Mouse (Mus musculus) liver, embryonic 14.5 days (tissue): ENCODE results near the gene Tmprss6. TPM values are rescaled to one million over a fixed set of nuclear protein-coding genes. Genes with fewer than 3 reads are reported as not detected.

Experiments used
- ATAC-seq: fragments of 200-750 bp; cut with Nextera tagmentation; 2 replicates; pipeline ENCODE4 v1.8.0; 2017; ENCODE audit warnings: moderate number of reproducible peaks, mild to moderate bottlenecking, moderate library complexity; ENCODE audit not compliant: insufficient read depth
- DNase-seq, 3 experiments: peaks; one replicate each; pipeline ENCODE4 v3.0.0-alpha.2; 2012 to 2013; ENCODE audit warnings: low read depth in 3 of 3, low spot score in 3 of 3
- H3K27ac ChIP-seq: fragments of 300-500 bp; sonication (generic); 2 replicates; pipeline ENCODE4 v1.5.1; 2014; ENCODE audit warnings: moderate library complexity, mild to moderate bottlenecking, control low read depth, inconsistent platforms
- H3K27me3 ChIP-seq: fragments of 300-500 bp; sonication (generic); 2 replicates; pipeline ENCODE4 v1.6.1; 2014; ENCODE audit warnings: mild to moderate bottlenecking, low read length, moderate library complexity; ENCODE audit not compliant: control insufficient read depth, insufficient read depth
- H3K36me3 ChIP-seq: fragments of 300-500 bp; sonication (generic); replicated peaks from 2 replicates; pipeline ENCODE4 v1.6.1; 2014; ENCODE audit warnings: low read depth; ENCODE audit not compliant: control insufficient read depth, insufficient read depth
- H3K4me1 ChIP-seq, 2 experiments: fragments of 200-500 bp in 1 of 2; fragments of 300-500 bp in 1 of 2; sonication (generic) in 1 of 2; replicated peaks; 2 replicates each; pipeline ENCODE4 v1.6.1; 2012 to 2014; ENCODE audit warnings: antibody characterized with exemption in 1 of 2, inconsistent platforms in 1 of 2, low read length in 1 of 2; ENCODE audit not compliant: control insufficient read depth in 2 of 2, insufficient read depth in 2 of 2
- H3K4me2 ChIP-seq: fragments of 300-500 bp; sonication (generic); 2 replicates; pipeline ENCODE4 v1.6.1; 2014; ENCODE audit warnings: low read depth, mild to moderate bottlenecking, control low read depth, moderate library complexity
- H3K4me3 ChIP-seq, 2 experiments: fragments of 200-500 bp in 1 of 2; fragments of 300-500 bp in 1 of 2; sonication (generic) in 1 of 2; 2 replicates each; pipeline ENCODE4 v1.5.1; 2012 to 2014; ENCODE audit warnings: low read depth in 2 of 2, low read length in 2 of 2, mild to moderate bottlenecking in 2 of 2, control low read depth in 1 of 2, inconsistent platforms in 1 of 2, moderate library complexity in 1 of 2; ENCODE audit not compliant: insufficient read depth in 1 of 2
- H3K9ac ChIP-seq: fragments of 300-500 bp; sonication (generic); replicated peaks from 2 replicates; pipeline ENCODE4 v1.6.1; 2014; ENCODE audit warnings: mild to moderate bottlenecking, control low read depth, moderate library complexity
- H3K9me3 ChIP-seq: fragments of 300-500 bp; sonication (generic); 2 replicates; pipeline ENCODE4 v1.6.1; 2016; ENCODE audit warnings: low read length, mixed read lengths; ENCODE audit not compliant: control insufficient read depth
- CTCF ChIP-seq: IDR thresholded peaks from 2 replicates; pipeline ENCODE4 v1.5.1; 2016; ENCODE audit warnings: antibody characterized with exemption, low read depth, control low read depth
- EP300 ChIP-seq: IDR thresholded peaks from 2 replicates; pipeline ENCODE4 v1.6.1; 2016; ENCODE audit warnings: antibody characterized with exemption, low read depth
- WGBS: fragments of 180-500 bp; shearing (Covaris S2); extraction: QIAGEN DNeasy Blood & Tissue Kit; methylation state at CpG from one replicate; pipeline ENCODE4 v1.1.7; 2014; ENCODE audit not compliant: insufficient replicate concordance; 5-methylcytosine and 5-hydroxymethylcytosine counted together
- polyA plus RNA-seq, 2 experiments: library from polyadenylated mRNA; depleted of rRNA in 1 of 2; stranded (reverse) in 1 of 2; unstranded in 1 of 2; fragments of >200 nt; fragmentation: Nextera tagmentation in 1 of 2; extraction: Ambion mirVana in 1 of 2; gene quantifications; 2 replicates each; pipeline versions ENCODE4 v1.2.1 to v1.2.3; 2012 to 2014

The Tmprss6 gene
- polyA plus RNA-seq, 2 experiments, result 9.8 to 11.9 TPM

GRCm38 (mm10) chr15:78480111-78480510, 11.7 kb upstream of the Tmprss6 start:
- no peak overlapping the region for H3K9ac ChIP-seq
- H3K27me3 ChIP-seq, result no peaks in the 10 kb centered on the region
- WGBS, result 54% methylated on average over 7 of the region's 7 CpGs
- H3K4me1 ChIP-seq, result 0 out of 4 replicates have a peak, but pooled peaks cover 0 to 2% of the 10 kb centered on the region in 2 experiments
- H3K4me3 ChIP-seq, result no peak overlapping the region
- TF ChIP-seq EP300 (no peak), CTCF (no peak)
- DNase-seq (no peak), ATAC-seq (no peak)
- no peak overlapping the region for H3K4me2 ChIP-seq
- H3K27ac ChIP-seq, result no peak overlapping the region
- H3K9me3 ChIP-seq, result no peaks in the 10 kb centered on the region
- no peaks in the 10 kb centered on the region for H3K36me3 ChIP-seq

DNA sequence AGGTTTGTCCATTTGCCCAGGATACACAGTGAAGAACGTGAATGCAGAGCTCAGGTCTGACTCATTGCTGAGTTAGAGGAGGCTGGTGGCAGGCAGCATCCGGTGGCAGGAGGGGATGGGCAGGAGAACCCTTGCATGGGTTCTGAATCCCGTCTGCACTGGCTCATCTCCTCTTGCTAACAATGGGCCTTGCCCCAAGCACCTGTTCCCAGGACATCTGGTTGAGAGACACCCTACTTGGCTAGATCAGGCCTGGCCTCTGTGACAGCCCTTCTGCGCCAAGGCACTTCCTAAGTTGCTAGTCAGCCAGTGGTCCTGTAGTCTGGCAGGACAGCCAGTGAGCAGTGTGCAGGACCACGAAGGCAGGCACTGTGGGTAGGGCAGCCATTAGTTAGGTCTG, 11.0 kb upstream of the Tmprss6 start:
- no peaks in the 10 kb centered on the region for H3K27me3 ChIP-seq
- 57% methylated on average over 5 of the region's 5 CpGs for WGBS
- 0 out of 4 replicates have a peak, but pooled peaks cover 0 to 2% of the 10 kb centered on the region in 2 experiments for H3K4me1 ChIP-seq
- H3K36me3 ChIP-seq, result no peaks in the 10 kb centered on the region
- no peaks in the 10 kb centered on the region for H3K9me3 ChIP-seq
- TF ChIP-seq CTCF (no peak), EP300 (no peak)
- no peak overlapping the region for H3K4me2 ChIP-seq
- no peak for ATAC-seq
- H3K4me3 ChIP-seq, result no peak overlapping the region
- no peak for DNase-seq
- no peak overlapping the region for H3K9ac ChIP-seq
- H3K27ac ChIP-seq, result no peak overlapping the region

DNA sequence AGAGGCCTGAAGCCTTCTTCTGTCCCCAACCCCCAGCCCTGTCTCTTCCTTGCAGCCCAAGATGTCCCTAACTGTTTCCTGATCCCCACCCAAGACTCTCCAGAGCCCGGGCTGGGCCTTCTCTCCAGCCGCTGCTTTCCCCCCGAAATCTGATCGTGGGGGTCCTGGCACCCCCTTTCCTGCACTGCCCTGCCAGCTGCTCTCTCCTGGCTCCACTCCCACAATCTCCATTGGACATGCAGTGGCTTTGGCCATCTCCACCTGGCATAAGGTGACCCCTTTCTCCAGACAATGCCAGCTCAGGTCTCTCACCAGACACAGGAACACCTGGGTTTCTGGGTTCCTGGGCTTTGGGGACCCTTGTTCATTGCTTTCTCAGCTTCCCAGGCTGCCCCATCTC, 9.6 kb upstream of the Tmprss6 start:
- H3K4me1 ChIP-seq, result 0 out of 4 replicates have a peak, but pooled peaks cover 0 to 2% of the 10 kb centered on the region in 2 experiments
- H3K27me3 ChIP-seq, result no peaks in the 10 kb centered on the region
- H3K9ac ChIP-seq, result no peak overlapping the region
- no peak overlapping the region for H3K4me2 ChIP-seq
- no peak overlapping the region for H3K4me3 ChIP-seq
- H3K27ac ChIP-seq, result no peak overlapping the region
- no peaks in the 10 kb centered on the region for H3K36me3 ChIP-seq
- WGBS, result 58% methylated on average over 4 of the region's 4 CpGs
- no peak for ATAC-seq
- no peaks in the 10 kb centered on the region for H3K9me3 ChIP-seq
- DNase-seq, result no peak
- no peak for TF ChIP-seq EP300
- TF ChIP-seq CTCF, result no peak

DNA sequence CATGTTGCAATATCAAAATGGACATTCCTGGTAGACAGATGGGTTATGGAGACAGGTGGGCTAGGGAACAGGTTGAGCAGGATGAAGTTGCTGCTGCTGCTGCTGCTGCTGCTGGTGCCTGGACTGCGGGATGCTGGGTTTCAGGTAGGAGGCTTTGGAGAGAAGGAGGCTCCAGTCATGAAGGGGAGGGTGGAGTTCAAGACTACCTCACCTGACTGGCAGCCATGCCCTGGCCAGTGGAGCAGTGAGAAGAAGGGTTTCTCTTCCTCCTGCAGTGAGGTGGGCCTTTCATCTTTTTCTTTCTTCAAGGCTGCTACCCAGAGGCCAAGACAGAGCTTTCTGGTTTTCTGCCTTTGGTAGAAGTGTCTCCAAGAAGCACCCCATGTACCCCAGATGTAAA, 8.4 kb upstream of the Tmprss6 start:
- 70% methylated on average over 1 of the region's 1 CpGs for whole genome bisulfite sequencing
- H3K4me3 ChIP-seq, result no peak overlapping the region

DNA sequence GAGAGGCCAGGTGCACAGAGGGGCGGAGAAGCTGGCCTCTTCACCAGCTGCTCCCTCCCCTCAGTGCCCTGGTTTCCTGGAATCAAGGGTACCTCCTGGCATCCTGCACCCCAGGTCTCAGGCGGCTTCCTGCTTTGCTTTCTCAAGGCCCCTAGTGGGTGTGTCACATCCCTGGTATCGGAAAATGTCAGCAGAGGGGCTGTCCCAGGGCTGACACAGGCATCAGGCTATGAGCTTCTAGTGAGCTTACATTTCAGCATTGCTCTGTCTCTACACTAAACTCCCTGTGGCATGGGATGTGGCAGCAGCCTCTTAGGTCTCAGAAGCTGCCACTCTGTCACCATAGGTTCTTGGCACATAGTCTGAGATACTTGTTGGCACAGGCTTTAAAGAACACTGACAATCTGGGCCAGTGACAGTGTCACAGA, 7.2 kb upstream of the Tmprss6 start:
- no peak for DNase-seq
- no peaks in the 10 kb centered on the region for H3K36me3 ChIP-seq
- no peak for ATAC-seq
- H3K27me3 ChIP-seq, result no peaks in the 10 kb centered on the region
- H3K4me3 ChIP-seq, result no peak overlapping the region
- no peak overlapping the region for H3K9ac ChIP-seq
- H3K4me1 ChIP-seq, result peaks cover 0 to 7% of the 10 kb centered on the region in 2 experiments; a peak in 2 of 4 replicates
- H3K27ac ChIP-seq, result no peak overlapping the region
- H3K4me2 ChIP-seq, result no peak overlapping the region
- H3K9me3 ChIP-seq, result no peaks in the 10 kb centered on the region
- WGBS, result 37% methylated on average over 3 of the region's 3 CpGs
- TF ChIP-seq EP300, result no peak
- TF ChIP-seq CTCF, result no peak

More for the DNA sequence above, 8.4 kb upstream of the Tmprss6 start:
- no peaks in the 10 kb centered on the region for H3K36me3 ChIP-seq
- H3K4me1 ChIP-seq, result 0 out of 4 replicates have a peak, but pooled peaks cover 0 to 2% of the 10 kb centered on the region in 2 experiments
- H3K27me3 ChIP-seq, result no peaks in the 10 kb centered on the region
- H3K4me2 ChIP-seq, result no peak overlapping the region
- no peaks in the 10 kb centered on the region for H3K9me3 ChIP-seq
- ATAC-seq (no peak), DNase-seq (no peak)
- no peak for TF ChIP-seq EP300
- no peak for TF ChIP-seq CTCF
- no peak overlapping the region for H3K27ac ChIP-seq
- no peak overlapping the region for H3K9ac ChIP-seq
